Mouse (Mus musculus) heart, postnatal 36 days (tissue): Measurements from ENCODE around the gene 4921507P07Rik. TPM values are rescaled to one million over a fixed set of nuclear protein-coding genes. Genes with fewer than 3 reads are reported as not detected.

Experiments used
- microRNA-seq, 2 experiments: library from miRNA; unstranded; fragments of <30 nt; microRNA quantifications; one replicate each; pipeline ENCODE4 v1.2.0; 2021; ENCODE audit warnings: borderline number of aligned reads in 2 of 2
- total RNA-seq, 2 experiments: library from RNA; stranded (reverse); gene quantifications; 2 replicates each; pipeline ENCODE4 v1.2.3; 2021

4921507P07Rik gene
- total RNA-seq, 2 experiments from 2014 or later = 0.27 to 0.36 TPM

Small RNA genes within 50 kb of the gene (microRNA-seq; reads per million reads assigned to microRNA genes)
- 0 reads per million in 2 experiments for gene Mir6371

Other genes starting within 250 kb of the 4921507P07Rik start
- 10 to 100 TPM; 24.0 to 35.0 TPM for gene Osbpl3, start 140.4 kb downstream of the 4921507P07Rik start, total RNA-seq
- 100 to 1,000 TPM; 168 to 176 TPM for gene Cycs, start 30.1 kb downstream of the 4921507P07Rik start, total RNA-seq
- not detected for gene Npvf, start 57.8 kb upstream of the 4921507P07Rik start, total RNA-seq